Mouse (Mus musculus) inflammation-experienced regulatory T-cells, adult 6 months (primary cell): ENCODE results near the gene Car6. TPM values are rescaled to one million over a fixed set of nuclear protein-coding genes. Genes with fewer than 3 reads are reported as not detected.

Experiments used
- ATAC-seq: one replicate; pipeline ENCODE4 v1.8.0; 2017
- polyA plus RNA-seq, 3 experiments: library from polyadenylated mRNA; unstranded; fragments of 100-300 nt; shearing (Covaris generic); gene quantifications; one replicate each; pipeline ENCODE4 v1.2.1; 2017

Car6 gene
- polyA plus RNA-seq, 3 experiments from 2014 or later = not detected

DNA sequence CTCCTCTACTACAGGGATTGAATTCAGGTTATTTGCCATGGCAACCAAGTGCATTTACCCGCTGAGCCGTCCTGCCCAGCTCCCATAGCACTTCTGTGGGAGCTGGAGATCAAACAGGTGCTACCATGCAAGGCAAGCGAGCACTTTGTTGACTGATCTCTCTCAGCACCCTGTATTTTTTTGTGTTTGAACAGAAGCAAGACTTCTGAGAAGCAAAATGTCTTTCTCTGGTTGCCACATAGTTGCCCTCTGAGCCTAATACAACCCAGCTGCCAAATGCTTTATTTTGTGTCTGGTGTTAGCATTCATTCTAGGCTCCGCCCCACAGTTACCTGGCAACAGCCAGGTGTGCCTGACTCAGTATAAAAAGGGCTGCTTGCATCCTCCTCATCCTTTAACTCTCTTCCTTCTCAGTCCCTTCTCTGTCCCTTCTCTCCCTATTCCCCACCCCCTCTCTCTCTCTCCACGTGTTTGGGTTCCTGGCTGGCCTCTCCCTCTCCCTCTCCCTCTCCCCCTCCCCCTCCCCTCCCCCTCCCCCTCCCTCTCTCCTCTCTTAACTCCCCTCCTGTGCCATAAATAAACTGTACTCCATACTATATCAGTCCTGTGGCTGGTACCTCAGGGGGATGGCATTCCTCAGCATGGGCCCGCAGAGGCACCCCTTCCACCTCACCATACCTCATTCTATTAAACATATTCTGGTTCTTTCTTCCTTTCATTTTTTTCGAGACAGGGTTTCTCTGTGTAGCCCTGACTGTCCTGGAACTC lies 27.6 kb upstream of the Car6 start:
- no peak for ATAC-seq

DNA sequence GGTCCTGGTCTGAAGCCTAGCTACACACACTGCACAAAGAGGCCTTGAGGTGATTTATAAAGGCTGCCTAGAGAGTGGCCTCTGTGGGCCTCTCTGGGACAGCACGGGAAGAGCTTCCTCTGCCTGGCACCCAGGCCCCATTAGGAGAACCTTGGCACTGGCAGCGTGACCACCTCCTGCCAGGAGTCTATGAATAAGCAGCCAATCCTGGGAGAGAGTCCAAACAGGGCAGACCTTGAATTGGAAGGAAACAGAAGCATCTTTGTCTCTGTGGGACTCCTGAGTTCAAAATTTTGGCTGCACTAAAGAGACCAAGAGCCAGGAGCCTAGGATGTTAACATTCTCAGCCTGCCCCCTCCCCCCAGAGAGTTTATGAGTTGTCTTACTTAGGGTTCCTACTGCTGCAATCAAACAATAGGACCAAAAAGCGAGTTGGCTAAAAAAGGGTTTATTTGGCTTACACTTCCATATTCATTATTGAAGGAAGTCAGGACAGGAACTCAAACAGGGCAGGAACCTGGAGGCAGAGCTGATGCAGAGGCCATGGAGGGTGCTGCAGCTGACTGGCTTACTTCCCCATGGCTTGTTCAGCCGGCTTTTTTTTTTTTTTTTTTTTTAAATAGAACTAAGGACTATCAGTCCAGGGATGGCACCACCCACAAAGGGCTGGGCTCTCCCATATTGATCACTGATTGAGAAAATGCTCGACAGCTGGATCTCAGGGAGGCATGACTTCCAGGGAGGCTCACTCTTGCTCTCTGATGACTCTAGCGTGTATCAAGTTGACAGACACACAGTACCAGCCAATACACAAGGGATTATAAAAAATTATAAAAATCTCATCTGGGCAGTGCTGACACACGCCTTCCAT lies 25.9 kb upstream of the Car6 start:
- ATAC-seq = no peak

DNA sequence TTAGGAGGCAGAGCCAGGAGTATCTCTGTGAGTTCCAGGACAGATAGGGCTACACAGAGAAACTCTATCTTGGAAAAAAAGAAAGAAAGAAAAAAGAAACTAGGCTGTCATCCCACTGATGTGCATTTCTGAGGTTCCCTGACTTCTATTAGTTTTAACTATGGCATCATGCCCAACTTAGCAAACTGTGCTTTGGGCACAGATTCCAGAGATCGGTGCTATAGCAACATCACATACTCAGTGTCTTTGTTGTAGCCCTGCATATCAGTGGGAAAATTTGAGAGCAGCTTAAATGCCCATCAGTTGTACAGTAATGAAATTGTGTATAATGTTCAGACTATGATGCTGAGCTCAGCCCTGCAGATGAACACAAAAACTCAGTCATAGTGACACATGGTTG lies 24.6 kb upstream of the Car6 start:
- no peak for ATAC-seq

DNA sequence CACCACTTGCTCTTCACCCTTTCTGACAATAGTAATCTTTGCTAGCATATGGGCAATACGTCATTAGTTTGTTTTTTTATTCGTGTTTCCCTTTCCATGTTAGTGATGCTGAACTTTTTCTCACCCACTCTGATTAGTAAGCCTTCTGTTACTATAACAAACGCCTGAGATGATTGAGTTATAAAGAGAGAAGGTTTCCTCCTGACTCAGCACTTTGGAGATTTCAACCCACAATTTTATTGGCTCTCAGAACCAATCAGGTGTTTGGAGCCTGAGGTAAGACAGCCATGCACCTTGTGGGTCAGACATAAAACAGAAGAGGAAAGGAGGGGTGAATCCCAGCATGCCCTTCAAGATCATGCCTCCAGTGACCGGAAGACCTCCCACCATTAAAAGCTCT lies 22.7 kb upstream of the Car6 start:
- no peak for ATAC-seq

DNA sequence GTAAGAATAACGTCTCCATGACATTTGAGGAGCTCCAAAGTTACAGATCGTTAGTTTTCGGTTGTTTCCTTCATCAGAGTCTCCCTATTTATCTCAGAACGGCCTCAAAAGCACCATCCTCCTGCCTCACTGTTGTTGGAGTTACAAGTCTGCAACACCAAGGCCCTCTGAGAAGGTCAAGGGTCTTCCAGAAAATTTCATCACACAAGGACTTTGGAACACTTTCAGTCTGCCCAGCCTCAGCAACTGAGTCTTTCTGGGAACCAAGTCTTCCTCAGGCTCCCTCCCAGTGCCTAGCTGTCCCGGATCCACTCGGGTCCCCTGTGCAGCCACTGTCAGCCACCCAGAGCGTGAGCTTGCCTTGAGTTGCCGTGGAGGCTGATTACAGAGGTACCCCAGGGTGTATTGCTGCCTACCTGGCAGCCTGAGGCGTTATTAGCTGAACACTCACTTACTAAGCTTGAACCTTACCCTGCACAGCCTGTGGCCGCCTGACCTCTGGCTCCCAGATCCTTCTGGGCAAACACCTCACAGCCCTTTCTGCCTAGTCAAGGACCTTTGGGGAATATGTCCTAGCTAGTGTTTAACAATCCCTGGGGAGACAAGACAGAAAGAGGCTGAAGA lies 20.0 kb upstream of the Car6 start:
- ATAC-seq = no peak

DNA sequence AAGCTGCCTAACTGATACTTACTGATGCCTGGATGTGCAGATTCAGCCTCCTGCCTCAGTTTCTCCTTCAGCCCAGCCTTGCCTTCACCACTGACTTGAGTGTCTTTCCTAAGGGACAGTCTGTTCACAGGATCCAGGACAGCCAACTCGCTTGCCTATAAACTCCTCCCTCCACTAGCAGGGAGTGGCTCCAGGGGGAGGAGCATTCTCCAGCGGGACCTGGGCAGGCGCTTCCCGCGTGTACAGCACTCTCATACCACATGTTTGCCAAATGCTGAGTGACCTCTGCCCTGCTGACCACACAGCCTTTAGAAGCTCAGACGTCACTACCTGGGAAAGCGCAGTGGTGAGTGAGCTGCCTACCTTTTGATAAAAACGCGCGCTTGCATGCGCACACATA lies 19.5 kb upstream of the Car6 start:
- ATAC-seq = no peak

DNA sequence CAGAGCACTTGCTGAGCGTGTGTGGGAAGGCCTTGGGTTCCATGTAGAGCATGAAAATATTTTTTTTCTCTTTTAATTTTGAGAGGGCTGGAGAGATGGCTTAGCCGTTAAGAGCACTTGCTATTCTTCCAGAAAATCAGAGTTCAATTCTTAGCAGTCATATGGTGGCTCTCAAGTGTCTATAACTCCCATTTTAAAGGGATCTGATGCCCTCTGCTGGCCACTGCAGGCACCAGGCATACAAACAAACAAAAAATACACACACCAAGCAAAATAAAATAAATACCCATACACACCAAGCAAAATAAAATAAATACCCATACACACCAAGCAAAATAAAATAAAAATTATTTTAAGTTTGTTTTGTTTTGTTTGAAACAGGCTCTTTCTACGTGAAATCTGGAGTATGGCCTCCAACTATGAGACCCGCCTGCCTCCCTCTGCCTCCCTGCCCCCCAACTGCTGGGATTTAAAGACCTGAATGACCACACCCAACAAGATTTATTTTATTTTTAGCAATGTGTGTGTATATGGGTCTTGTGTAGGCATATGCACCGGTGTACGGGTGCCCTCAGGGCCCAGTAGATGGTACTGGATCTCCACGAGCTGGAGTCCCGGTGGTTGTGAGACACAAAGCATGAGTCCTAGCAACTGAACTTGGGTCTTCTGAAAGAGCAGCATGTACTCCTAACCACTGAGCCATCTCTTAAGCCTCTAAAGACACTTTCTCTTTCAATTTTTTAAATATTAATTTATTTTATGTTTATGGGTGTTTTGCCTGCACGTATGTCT lies 18.6 kb upstream of the Car6 start:
- ATAC-seq = peak; percentile 38

DNA sequence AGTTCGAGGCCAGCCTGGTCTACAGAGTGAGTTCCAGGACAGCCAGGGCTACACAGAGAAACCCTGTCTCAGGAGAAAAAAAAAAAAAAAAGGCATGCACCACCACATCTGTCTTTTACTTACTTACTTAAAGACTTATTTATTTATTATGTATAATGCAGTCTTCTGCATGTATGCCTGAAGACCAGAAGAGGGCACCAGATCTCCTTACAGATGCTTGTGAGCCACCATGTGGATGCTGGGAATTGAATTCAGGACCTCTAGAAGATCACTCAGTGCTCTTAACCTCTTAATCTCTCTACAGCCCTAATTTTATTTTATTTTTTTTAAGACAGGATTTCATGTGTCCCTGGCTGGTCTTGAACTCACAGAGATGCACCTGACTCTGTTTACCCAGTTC lies 16.8 kb upstream of the Car6 start:
- ATAC-seq = no peak

DNA sequence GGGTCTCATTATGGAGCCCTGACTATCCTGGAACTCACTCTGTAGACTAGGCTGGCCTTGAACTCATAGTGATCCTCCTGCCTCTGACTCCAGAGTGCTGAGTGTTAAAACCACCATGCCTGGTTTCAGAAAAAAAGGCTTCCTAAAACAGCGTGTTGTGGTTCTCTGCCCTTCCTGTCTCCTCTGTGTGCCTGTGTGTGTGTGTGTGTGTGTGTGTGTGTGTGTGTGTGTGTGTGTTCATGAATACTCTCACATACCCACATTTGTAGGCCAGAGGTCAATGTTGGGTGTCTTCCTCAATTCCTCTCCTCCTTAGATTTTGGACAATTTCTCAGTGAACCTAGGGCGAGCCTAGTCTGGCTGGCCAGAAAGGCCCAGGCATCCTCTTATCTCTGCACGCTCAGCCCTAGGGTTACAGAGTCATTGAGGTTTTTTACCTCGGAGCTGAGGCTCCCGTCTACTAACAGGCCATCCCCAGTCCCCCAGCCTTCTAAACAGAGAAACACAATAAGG lies 16.0 kb upstream of the Car6 start:
- no peak for ATAC-seq

DNA sequence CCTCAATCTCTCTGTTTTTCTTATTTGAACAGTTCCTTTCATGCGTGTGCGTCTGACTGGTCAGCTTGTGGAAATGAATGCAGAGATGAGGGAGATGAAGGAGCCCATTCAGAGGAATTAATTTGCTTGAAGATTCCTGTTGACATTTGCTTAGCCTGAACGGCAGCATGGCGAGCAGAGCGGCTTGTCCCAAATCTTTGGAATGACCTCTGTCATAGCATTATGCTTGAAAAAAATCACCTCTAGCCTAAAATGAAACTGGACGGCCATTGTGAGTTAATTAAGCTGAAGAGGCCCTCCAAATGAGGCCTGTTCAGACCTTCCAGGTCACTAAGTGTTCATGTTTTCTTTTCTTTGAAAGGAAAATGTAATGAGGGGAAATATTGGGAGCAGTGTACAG lies 15.3 kb upstream of the Car6 start:
- ATAC-seq = no peak

DNA sequence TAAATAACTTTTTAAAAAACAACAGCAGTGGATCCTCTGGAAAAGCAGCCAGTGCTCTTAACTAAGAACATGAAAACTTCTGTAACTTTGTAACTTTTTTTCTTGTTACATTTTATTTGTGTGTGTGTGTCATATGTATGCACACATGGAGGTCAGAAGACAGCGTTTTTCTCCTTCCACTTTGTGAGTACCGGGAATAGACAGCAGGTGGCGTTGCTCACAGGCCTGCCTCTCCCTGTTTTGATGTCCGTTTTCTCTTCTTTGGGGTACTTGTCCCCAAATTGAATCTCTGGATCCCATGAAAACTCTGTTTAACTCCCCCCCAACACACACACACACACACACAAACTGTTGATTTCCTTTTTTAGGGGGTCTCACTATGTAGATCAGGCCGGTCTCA lies 12.8 kb upstream of the Car6 start:
- ATAC-seq = no peak

DNA sequence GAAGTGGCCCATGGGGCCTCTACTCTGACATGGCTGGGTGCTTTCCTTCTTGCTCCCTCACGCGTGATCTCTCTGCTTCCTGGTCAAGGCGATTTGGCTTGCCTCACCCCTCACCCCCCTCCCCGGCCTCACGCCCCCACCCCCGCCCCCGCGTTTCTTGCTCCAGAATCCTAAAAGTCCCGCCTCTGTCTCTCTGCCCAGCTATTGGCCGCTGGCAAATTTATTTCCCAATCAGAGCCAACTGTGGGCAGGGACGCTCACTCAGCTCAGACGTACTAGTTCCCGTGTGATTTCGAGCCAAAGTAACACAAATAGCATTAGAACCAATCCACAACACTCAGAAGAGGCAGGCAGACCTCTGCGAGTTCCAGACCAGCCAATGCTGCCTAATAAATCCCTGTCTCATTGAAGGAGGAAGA lies 11.4 kb upstream of the Car6 start:
- ATAC-seq = no peak

DNA sequence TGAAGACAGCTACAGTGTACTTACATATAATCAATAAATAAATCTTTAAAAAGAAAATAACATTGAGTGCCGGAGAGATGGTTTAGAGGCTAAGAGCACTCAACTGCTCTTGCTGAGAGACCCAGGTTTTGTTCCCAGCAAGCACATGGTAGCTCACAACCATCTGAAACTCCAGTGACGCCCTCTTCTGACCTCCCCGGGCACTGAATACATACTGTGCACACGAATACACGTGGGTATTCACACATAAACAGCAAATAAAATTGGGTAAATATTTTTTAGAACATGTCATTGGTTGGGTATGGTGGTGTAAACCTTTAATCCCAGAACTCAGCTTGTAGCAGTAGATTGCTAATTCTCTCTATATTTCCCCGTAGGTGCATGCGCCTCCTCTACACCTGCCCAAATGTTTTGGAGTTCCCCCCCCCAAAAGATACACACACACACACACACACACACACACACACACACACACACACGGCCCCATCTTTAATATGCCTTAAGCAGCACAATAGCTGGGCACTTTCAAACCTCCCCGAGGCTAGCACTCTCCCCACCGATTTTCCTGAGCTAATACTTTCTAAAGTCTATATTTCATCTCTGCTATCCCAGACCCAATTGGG lies 10.9 kb upstream of the Car6 start:
- no peak for ATAC-seq

DNA sequence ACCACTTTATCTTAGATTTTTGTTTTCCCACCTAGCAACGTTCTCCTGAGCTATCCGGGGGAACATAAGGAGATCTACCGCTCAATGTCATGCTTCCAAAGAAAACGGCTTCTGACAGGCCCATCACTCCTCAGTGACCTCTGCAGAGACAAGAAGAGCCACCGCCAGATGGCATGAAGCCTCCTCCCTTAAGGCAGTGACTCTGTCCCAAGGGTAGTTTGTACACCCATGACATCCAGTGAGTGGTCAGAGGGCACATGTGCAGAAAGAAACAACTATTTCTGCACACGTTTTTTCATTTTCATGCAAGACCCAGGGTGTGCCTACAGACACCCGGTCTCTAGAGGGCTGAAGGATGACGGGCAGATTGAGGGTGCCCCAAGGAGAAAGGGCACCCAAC lies 9.2 kb upstream of the Car6 start:
- no peak for ATAC-seq

DNA sequence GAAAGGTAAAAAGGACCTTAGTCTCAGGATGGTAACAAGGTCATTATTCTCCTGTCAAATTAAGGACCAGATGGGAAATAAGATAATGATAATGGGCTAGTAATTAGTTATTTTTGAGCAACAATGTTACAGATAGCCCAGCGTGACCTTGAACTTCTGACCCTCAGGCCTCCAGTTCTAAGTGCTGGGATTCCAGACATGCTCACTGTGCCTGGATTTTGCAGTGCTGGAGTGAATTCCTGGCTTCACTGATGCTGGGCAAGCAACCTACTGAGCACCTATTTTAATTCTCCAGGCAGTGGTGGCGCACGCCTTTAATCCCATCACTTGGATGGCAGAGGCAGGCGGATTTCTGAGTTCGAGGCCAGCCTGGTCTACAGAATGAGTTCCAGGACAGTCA lies 8.6 kb upstream of the Car6 start:
- no peak for ATAC-seq

DNA sequence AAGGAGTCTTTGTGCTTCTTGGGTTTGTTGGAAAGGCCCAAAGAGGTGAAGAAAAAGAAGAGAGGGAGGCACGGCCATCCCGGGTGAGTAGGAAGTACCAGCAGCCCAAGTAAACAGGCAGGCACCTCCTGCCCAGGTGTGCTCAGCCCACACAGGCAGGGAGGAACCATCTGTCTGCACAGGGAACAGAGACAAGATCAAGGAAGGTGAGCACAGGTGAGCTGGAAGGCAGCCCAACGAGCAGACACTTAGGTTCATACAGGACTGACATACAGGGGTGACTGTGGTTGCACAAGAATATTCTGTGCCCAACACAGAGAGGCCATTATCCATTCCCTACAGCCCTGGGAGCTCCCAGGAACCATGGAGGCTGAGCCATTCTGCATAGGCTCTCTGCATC lies 3.7 kb upstream of the Car6 start:
- no peak for ATAC-seq

DNA sequence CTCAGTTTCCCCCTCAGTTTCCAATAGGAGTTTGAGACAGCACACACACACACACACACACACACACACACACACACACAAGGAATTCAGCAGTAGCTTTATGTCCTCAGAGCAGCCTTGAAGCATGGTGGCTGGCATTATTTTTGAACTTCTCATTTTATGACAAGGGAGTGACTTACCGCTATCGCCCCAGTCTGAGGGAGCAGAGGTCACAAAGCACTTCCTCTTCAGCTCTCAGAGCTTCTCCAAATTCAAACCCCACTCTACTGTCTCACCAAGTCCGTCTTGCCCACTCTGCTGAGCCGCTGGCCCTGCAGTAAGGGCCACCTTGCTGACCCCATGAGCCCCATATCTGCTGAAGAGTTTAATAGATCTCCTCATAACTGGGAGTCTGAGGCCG lies 1.6 kb upstream of the Car6 start:
- no peak for ATAC-seq

DNA sequence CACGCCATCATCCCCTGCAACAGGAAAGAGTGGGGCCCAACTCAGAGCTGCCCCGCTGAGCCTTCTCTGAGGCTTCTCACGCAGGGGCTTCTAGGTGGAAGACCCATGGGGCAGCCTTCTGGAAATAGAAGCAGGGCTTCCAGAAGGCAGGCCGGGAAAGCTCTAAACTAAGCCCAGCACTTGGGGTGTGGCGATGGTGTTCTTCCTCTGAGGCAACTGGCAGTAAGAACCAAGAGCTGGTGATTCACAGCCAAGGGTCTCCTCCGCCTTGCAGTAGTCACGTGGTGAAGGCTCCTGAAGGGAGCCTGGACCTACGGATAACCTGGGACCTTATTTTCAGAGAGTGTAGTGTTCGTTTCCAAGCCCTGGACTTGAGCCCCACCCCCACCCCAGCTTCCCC lies 2.9 kb downstream of the Car6 start:
- no peak for ATAC-seq

DNA sequence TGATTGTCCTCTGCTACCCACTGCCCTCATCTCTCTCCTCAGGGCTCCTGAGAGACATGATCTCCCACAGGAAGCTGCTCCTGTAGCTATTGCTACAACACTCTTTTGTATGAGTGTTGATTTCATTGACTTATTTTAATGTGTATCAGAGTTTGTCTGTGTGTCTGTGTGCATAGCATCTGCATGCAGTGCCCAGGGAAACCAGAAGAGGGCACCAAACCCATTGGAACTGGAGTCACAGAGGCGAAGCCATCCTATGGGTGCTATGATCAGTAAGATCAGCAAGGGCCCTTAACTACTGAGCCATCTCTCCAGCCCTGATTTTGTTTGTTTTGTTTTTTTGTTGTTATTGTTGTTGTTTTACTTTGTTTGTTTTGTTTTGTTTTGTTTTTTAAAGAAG lies 7.2 kb downstream of the Car6 start:
- ATAC-seq = no peak

DNA sequence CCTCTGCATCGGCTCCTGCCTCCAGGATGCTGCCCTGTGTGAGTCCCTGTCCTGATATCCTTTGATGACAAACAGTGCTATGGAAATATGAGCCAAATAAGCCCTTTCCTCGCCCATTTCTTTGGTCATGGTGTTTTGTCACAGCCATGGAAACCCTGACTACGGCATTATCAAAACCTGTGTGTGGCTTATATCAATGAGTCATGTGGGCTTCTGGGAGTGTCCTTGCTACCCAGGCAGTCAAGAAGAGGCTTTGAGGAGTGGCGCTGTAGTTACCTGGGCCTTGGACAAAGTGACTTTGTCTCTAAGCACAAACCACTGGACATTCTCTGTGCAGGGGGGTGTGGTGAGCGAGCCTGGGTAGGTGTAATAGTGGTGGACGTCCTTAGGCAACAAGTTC lies 8.9 kb downstream of the Car6 start:
- ATAC-seq = no peak

DNA sequence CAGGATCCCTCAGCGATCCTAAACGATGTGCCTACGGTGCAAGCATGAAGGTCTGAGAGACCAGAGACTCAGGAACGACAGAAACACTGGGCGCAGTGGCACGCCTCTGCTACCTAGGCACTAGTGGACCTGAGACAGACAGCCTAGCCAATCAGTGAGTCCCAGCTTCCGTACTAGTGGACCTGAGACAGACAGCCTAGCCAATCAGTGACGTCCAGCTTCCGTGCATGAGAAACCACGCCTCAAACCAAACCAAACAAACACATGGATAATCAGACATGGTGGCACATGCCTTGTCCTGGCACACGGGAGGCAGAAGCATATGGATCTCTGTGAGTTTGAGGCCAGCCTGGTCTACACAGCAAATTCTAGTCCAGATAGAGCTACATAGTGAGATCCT lies 12.9 kb downstream of the Car6 start:
- no peak for ATAC-seq

DNA sequence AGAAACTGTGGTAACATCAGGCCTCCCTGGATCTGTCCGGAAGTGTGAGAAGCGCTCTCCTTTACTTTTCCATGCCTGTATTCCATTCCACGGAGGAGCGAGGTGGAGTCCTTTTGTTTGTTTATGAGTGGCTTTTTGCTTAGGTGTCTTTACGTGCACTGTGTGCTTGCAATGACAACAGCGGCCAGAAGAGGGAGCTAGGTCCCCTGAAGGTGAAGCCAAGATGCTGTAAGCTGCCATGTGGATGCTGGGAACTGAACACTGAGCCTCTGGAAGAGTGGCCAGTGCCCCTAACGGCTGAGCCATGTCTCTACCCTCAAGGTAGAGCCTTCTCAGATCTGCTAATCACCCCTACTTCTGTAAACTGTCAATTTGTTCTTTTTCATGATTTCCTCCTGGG lies 19.8 kb downstream of the Car6 start:
- ATAC-seq = no peak
